Mouse (Mus musculus) liver, embryonic 14.5 days (tissue): ENCODE measurements around the gene Eya4. TPM values are rescaled to one million over a fixed set of nuclear protein-coding genes. Genes with fewer than 3 reads are reported as not detected.

ENCODE experiments used
- ATAC-seq: fragments of 200-750 bp; cut with Nextera tagmentation; 2 replicates; pipeline ENCODE4 v1.8.0; 2017; ENCODE audit warnings: moderate number of reproducible peaks, mild to moderate bottlenecking, moderate library complexity; ENCODE audit not compliant: insufficient read depth
- DNase-seq, 3 experiments: peaks; one replicate each; pipeline ENCODE4 v3.0.0-alpha.2; 2012 to 2013; ENCODE audit warnings: low read depth in 3 of 3, low spot score in 3 of 3
- H3K27ac ChIP-seq: fragments of 300-500 bp; sonication (generic); 2 replicates; pipeline ENCODE4 v1.5.1; 2014; ENCODE audit warnings: moderate library complexity, mild to moderate bottlenecking, control low read depth, inconsistent platforms
- H3K27me3 ChIP-seq: fragments of 300-500 bp; sonication (generic); 2 replicates; pipeline ENCODE4 v1.6.1; 2014; ENCODE audit warnings: mild to moderate bottlenecking, low read length, moderate library complexity; ENCODE audit not compliant: control insufficient read depth, insufficient read depth
- H3K36me3 ChIP-seq: fragments of 300-500 bp; sonication (generic); replicated peaks from 2 replicates; pipeline ENCODE4 v1.6.1; 2014; ENCODE audit warnings: low read depth; ENCODE audit not compliant: control insufficient read depth, insufficient read depth
- H3K4me1 ChIP-seq, 2 experiments: fragments of 200-500 bp in 1 of 2; fragments of 300-500 bp in 1 of 2; sonication (generic) in 1 of 2; replicated peaks; 2 replicates each; pipeline ENCODE4 v1.6.1; 2012 to 2014; ENCODE audit warnings: antibody characterized with exemption in 1 of 2, inconsistent platforms in 1 of 2, low read length in 1 of 2; ENCODE audit not compliant: control insufficient read depth in 2 of 2, insufficient read depth in 2 of 2
- H3K4me2 ChIP-seq: fragments of 300-500 bp; sonication (generic); 2 replicates; pipeline ENCODE4 v1.6.1; 2014; ENCODE audit warnings: low read depth, mild to moderate bottlenecking, control low read depth, moderate library complexity
- H3K4me3 ChIP-seq, 2 experiments: fragments of 200-500 bp in 1 of 2; fragments of 300-500 bp in 1 of 2; sonication (generic) in 1 of 2; 2 replicates each; pipeline ENCODE4 v1.5.1; 2012 to 2014; ENCODE audit warnings: low read depth in 2 of 2, low read length in 2 of 2, mild to moderate bottlenecking in 2 of 2, control low read depth in 1 of 2, inconsistent platforms in 1 of 2, moderate library complexity in 1 of 2; ENCODE audit not compliant: insufficient read depth in 1 of 2
- H3K9ac ChIP-seq: fragments of 300-500 bp; sonication (generic); replicated peaks from 2 replicates; pipeline ENCODE4 v1.6.1; 2014; ENCODE audit warnings: mild to moderate bottlenecking, control low read depth, moderate library complexity
- H3K9me3 ChIP-seq: fragments of 300-500 bp; sonication (generic); 2 replicates; pipeline ENCODE4 v1.6.1; 2016; ENCODE audit warnings: low read length, mixed read lengths; ENCODE audit not compliant: control insufficient read depth
- CTCF ChIP-seq: IDR thresholded peaks from 2 replicates; pipeline ENCODE4 v1.5.1; 2016; ENCODE audit warnings: antibody characterized with exemption, low read depth, control low read depth
- EP300 ChIP-seq: IDR thresholded peaks from 2 replicates; pipeline ENCODE4 v1.6.1; 2016; ENCODE audit warnings: antibody characterized with exemption, low read depth
- WGBS: fragments of 180-500 bp; shearing (Covaris S2); extraction: QIAGEN DNeasy Blood & Tissue Kit; methylation state at CpG from one replicate; pipeline ENCODE4 v1.1.7; 2014; ENCODE audit not compliant: insufficient replicate concordance; 5-methylcytosine and 5-hydroxymethylcytosine counted together
- polyA plus RNA-seq, 2 experiments: library from polyadenylated mRNA; depleted of rRNA in 1 of 2; stranded (reverse) in 1 of 2; unstranded in 1 of 2; fragments of >200 nt; fragmentation: Nextera tagmentation in 1 of 2; extraction: Ambion mirVana in 1 of 2; gene quantifications; 2 replicates each; pipeline versions ENCODE4 v1.2.1 to v1.2.3; 2012 to 2014

The Eya4 gene
- polyA plus RNA-seq, 2 experiments, result 0.13 to 0.19 TPM

DNA sequence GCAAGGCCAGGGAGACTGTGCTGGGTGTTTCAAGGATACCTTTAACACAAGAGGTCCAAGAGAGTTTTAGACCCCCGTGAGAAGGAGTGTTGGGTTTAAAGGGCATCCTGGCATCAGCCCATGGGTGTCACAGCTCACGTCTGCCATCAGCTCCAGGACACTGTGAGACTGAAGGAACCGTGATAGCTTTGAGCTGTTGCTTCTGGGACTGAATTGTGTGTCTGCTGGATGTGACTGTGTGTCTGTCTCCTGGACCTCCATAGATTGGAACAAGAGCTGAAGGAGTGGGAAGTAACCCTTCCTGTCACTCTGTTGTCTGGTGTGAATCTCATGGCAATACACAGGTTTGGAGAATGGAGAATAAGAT, 289.9 kb downstream of the Eya4 start:
- Histone ChIP-seq H3K27ac (no peak overlapping the region), H3K4me2 (no peak overlapping the region), H3K4me1 (no peaks in the 10 kb centered on the region), H3K9ac (no peak overlapping the region), H3K27me3 (no peaks in the 10 kb centered on the region), H3K36me3 (no peaks in the 10 kb centered on the region), H3K9me3 (no peaks in the 10 kb centered on the region), H3K4me3 (no peak overlapping the region)
- WGBS, result 39% methylated on average over 3 of the region's 3 CpGs
- DNase-seq (no peak), ATAC-seq (no peak)
- TF ChIP-seq CTCF (no peak), EP300 (no peak)

GRCm38 (mm10) chr10:23060041-23060693, 290.4 kb downstream of the Eya4 start:
- no peak overlapping the region for H3K4me2 ChIP-seq
- no peaks in the 10 kb centered on the region for H3K9me3 ChIP-seq
- H3K27ac ChIP-seq, result no peak overlapping the region
- no peak for ATAC-seq
- 58% methylated on average over 5 of the region's 5 CpGs for WGBS
- H3K27me3 ChIP-seq, result no peaks in the 10 kb centered on the region
- no peak for DNase-seq
- H3K4me3 ChIP-seq, result no peak overlapping the region
- H3K36me3 ChIP-seq, result no peaks in the 10 kb centered on the region
- no peak overlapping the region for H3K9ac ChIP-seq
- H3K4me1 ChIP-seq, result no peaks in the 10 kb centered on the region
- TF ChIP-seq EP300 (no peak), CTCF (no peak)

DNA sequence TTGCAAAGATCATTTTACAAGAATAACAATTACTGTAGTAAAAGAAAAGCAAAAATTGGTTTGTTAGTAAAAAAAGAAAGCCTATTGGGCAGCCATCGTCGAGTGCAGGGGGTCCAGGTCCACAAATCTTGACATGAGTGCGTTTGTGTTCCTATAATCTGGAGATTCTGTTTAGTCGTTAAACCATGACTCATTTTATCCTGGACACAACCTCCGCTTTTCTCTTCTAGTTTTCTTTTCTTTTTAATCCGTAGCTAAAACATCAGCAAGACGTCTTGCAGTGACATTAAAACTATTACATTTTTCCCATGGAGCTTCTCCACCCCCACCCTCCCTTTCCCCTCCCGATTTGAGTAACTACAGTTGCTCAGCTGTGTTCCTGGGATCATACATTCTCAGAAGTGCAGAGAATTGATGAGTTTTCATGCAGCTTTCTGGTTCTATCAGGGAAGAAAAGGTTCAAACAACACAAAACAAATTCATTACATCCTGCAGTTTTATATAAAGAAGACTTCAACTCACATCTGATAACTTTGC, 297.1 kb downstream of the Eya4 start:
- DNase-seq, result no peak
- no peak overlapping the region for H3K9ac ChIP-seq
- WGBS, result 67% methylated on average over 8 of the region's 8 CpGs
- H3K4me3 ChIP-seq, result no peak overlapping the region
- ATAC-seq, result no peak
- H3K36me3 ChIP-seq, result no peaks in the 10 kb centered on the region
- H3K4me2 ChIP-seq, result no peak overlapping the region
- no peaks in the 10 kb centered on the region for H3K4me1 ChIP-seq
- TF ChIP-seq CTCF (no peak), EP300 (no peak)
- no peak overlapping the region for H3K27ac ChIP-seq
- H3K9me3 ChIP-seq, result no peaks in the 10 kb centered on the region
- H3K27me3 ChIP-seq, result no peaks in the 10 kb centered on the region
